Mouse (Mus musculus): ENCODE results near the gene Gm21973.

Gene Gm21973

GRCm38 (mm10) chr15:10325080-10325479 lies at the start of gene Gm21973:
TSS of gene Gm21973 (plus strand) at chr15:10325380.
- no peak for DNase-seq (ENCODE audit: low spot score in 2 of 2)

DNA sequence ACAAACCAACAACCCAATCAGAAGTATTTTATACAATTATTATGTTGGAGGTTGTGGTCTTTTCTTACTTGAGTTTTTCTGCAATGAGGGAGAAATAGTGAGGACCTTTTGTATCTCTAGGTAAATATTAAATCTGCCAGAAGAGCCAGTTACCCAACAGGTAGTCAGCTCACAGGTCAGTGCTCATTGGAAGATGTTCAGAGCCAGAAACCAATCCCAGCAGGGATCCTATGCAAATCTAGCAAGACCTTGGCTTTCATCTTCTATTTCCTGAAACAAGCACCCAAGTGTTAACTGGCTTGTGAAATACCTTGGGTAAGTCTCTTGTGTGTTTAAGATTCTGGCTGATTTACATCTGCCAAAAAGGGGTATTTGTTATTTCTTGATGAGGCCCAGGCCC lies 48.8 kb upstream of the Gm21973 start:
- DNase-seq (ENCODE audit: low spot score in 2 of 2), result no peak

GRCm38 (mm10) chr15:10277461-10277860 lies 47.7 kb upstream of the Gm21973 start:
- DNase-seq (ENCODE audit: low spot score in 2 of 2), result no peak

DNA sequence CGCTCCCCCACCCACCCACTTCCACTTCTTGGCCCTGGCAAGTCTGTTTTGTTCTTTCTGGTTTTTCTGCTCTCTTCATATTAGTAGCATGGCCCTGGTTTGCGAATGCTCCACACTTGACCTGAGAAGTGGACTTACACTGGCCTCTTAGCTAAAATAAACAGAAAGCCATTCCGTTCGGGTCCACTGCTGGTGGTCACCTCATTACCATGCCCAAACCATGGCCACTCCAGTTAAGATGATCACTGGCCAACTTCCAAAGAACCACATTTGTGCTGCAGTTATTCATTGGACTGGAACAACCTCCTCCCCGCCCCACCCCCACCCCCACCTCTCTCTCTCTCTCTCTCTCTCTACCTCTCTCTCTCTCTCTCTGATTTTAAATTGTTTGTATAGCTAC lies 43.6 kb upstream of the Gm21973 start:
- no peak for DNase-seq (ENCODE audit: low spot score in 2 of 2)

DNA sequence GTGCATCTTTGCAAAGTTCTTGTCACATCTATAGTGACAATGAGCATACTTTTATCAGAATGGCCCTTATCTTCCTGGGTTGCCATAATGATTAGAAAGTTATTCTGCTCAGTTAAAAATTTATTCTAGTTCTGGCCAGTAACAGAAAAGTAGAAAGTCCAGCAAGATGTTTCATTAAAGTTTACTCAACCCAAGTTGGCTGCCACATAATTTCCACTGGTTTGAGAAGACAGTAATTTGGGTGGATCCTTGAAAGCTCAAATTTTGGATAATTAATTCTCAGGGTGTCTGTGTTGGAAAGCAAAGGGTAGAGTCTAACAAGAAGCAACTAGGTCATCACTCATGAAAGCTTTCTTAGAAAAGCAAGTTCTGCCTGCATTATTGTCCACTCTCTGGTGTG lies 41.5 kb upstream of the Gm21973 start:
- DNase-seq (ENCODE audit: low spot score in 2 of 2), result no peak

DNA sequence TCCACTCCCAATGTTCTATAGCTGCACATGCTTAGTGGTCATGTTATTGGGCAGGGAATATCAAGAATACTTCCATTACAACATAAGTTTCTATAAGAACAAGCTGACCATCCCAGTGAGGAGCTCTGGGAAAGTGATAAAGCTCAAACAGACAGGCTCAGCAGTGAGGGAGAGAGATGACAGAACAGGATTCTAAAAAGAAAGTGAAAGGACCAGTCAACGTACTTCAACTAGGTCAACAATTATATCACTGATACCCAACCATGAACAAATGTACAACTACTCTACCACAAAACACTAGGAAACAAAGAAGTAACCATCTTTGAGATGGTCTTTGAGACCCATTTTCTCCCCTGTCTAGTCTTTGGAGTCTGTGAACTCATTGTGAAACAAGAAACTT lies 28.6 kb upstream of the Gm21973 start:
- DNase-seq (ENCODE audit: low spot score in 2 of 2), result no peak

- DNase-seq (ENCODE audit: low spot score in 2 of 2), result no peak
Observed at GRCm38 (mm10) chr15:10298058-10298457, 27.1 kb upstream of the Gm21973 start.

GRCm38 (mm10) chr15:10299467-10299866 lies 25.7 kb upstream of the Gm21973 start:
- no peak for DNase-seq (ENCODE audit: low spot score in 2 of 2)

- DNase-seq (ENCODE audit: low spot score in 2 of 2), result no peak
Observed at GRCm38 (mm10) chr15:10306461-10306860, 18.7 kb upstream of the Gm21973 start.

- DNase-seq (ENCODE audit: low spot score in 2 of 2), result no peak
Observed at GRCm38 (mm10) chr15:10311826-10312225, 13.4 kb upstream of the Gm21973 start.

DNA sequence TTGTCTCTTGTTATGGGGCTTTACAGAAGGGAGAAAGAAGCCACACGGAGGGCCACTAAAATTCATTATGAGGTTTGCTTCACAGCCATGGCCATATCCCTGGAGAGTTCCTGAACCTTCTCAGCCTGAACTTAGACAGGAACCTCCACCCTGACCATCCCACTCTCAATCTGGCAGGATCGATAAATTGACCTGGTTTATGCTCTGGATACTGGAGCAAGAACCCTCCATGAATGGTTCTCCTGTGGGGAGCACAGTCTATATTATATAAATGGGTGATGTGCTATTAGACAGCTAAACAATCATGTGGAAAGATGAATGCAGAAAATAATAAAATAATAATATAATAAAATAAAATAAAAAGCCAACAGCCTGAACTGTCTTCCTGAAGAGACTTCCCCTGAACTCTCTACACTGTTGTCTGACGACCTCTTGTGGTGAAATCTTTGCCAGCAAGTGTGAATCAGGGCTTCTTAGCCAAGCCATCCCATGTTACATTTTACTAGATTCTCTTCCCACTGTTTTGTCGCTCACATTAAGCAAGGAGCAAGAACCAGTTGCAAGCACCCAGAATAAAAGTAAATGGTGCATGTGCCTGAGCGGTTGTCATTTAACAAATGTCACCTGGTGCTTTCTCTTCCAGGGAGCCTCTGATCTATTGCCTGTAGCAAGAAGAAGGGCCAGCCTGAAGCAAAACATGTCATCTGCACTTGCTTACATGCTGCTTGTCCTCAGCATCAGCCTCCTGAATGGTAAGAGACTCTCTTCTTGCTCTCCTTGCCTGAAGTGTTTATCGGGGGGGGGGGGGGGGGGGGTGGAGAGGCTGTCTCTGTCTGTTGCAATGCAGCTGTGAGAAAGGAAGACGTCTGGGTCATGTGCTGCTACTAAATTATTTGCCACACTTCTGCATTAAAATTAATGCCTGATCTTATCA lies 11.4 kb upstream of the Gm21973 start:
- DNase-seq (ENCODE audit: low spot score in 2 of 2), result peak in 1 of 2 experiments; percentile 25

GRCm38 (mm10) chr15:10330626-10331025 lies 5.4 kb downstream of the Gm21973 start:
- no peak for DNase-seq (ENCODE audit: low spot score in 2 of 2)

GRCm38 (mm10) chr15:10332566-10332965 lies 7.4 kb downstream of the Gm21973 start:
- no peak for DNase-seq (ENCODE audit: low spot score in 2 of 2)

- no peak for DNase-seq (ENCODE audit: low spot score in 2 of 2)
Observed at GRCm38 (mm10) chr15:10338606-10339005, 13.4 kb downstream of the Gm21973 start.

DNA sequence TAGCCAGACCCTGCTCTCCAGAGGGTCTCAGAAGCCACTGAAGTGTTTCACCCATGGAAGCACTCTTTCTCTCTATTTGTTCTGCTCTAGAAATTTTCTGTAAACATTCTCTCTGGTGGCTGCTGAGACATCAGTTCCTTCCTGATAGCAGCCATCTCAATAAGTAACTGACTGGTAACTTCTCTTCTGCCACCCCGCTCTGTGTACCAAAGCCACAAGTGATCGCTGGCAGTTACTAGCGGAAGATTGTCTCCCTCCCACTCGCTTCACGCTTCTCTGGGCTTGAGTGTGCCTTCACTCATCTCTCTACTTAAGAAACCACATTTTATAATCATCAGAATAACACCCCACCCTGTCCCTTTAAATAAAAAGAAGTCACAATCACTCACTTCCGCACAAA lies 21.9 kb downstream of the Gm21973 start:
- DNase-seq (ENCODE audit: low spot score in 2 of 2), result no peak

- no peak for DNase-seq (ENCODE audit: low spot score in 2 of 2)
Observed at GRCm38 (mm10) chr15:10358039-10358948, 33.1 kb downstream of the Gm21973 start, which contains the start of gene Agxt2. TSS of gene Agxt2 (plus strand) at chr15:10358532.

GRCm38 (mm10) chr15:10366331-10366730 lies 41.2 kb downstream of the Gm21973 start:
- DNase-seq (ENCODE audit: low spot score in 2 of 2), result no peak

DNA sequence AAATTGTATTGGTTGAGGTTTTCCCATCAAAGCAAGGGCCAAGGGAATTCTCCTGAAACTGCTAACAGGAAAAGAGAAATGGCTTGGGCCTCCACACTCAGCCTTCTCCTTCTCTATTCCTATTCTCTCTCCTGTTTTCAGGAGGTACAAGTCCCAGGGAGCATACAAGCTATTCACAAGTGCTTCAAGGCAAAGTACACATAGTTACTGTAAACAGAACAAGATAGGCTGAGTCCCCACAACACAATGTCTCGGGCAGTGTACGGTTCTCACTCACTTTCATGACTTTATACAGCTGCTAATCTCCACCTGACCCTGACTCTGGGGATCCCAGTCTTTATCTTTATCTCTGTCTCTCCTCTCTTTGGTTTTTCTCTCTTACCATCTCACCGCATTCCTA lies 50.2 kb downstream of the Gm21973 start:
- DNase-seq (ENCODE audit: low spot score in 2 of 2), result no peak

GRCm38 (mm10) chr15:10378338-10378959 lies 53.3 kb downstream of the Gm21973 start:
- no peak for DNase-seq (ENCODE audit: low spot score in 2 of 2)

GRCm38 (mm10) chr15:10379757-10380458 lies 54.7 kb downstream of the Gm21973 start:
- no peak for DNase-seq (ENCODE audit: low spot score in 2 of 2)

DNA sequence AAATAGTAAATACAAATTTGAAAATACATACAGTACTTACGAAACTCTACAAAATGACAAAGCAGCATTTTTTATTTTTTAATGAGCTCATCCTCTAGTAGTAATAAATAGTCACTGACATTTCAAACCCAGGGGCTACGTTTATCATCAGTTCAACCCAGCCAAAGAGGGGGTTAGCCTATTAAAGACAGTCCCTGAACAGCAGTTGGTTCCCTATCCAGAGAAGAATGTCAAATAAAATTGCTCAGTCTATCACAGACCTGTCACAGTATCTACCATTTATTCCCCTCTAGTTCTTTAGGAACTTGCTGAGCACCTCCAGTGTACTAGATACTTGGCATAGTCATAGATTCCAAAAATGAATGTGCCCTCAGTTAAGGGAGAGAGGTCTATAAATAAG lies 62.1 kb downstream of the Gm21973 start:
- no peak for DNase-seq (ENCODE audit: low spot score in 2 of 2)
